Comparison of ENCODE assay signal across 8 mouse cellular contexts in genomic region chr4:100095685-100096595, GRCm38 (mm10). TPM values are rescaled to one million over a fixed set of nuclear protein-coding genes. Genes with fewer than 3 reads are reported as not detected.
DNase-seq lines count a peak whose midpoint lies in the region; ATAC-seq and TF ChIP-seq lines count a peak whose summit lies in the region.

TSS of gene Ror1 (plus strand) at chr4:100095791.

- H3K27me3 ChIP-seq in forebrain, embryonic 13.5 days = peaks cover 26% of the 10 kb centered on the region
- H3K27me3 ChIP-seq in heart, postnatal 0 days (ENCODE audit: control insufficient read depth, insufficient read depth, low read length) = no peaks in the 10 kb centered on the region
- H3K27me3 ChIP-seq in liver, embryonic 12.5 days (replicated peaks) = peaks cover 59% of the 10 kb centered on the region
- H3K27me3 ChIP-seq in stomach, embryonic 16.5 days (ENCODE audit: control insufficient read depth, insufficient read depth, low read length) = no peaks in the 10 kb centered on the region

- H3K4me2 ChIP-seq in forebrain, embryonic 13.5 days = peak within 1 kb of the TSS; percentile 98
- peak within 1 kb of the TSS; percentile 78 for H3K4me2 ChIP-seq in heart, postnatal 0 days (ENCODE audit: low read depth, low read length)
- H3K4me2 ChIP-seq in liver, embryonic 12.5 days = peak within 1 kb of the TSS; percentile 73
- H3K4me2 ChIP-seq in stomach, embryonic 16.5 days (ENCODE audit: low read depth, low read length) = peak within 1 kb of the TSS; percentile 71

- peak; percentile 86 for TF ChIP-seq CTCF in heart, postnatal 0 days (IDR thresholded peaks at IDR 0.05; ENCODE audit: low read depth)

- WGBS in forebrain, embryonic 13.5 days = under 1% methylated on average over 68 of the region's 76 CpGs
- WGBS in heart, postnatal 0 days = under 1% methylated on average over 52 of the region's 76 CpGs
- WGBS in liver, embryonic 12.5 days (ENCODE audit: insufficient replicate concordance) = under 1% methylated on average over 76 of the region's 76 CpGs
- WGBS in stomach, embryonic 16.5 days = under 1% methylated on average over 66 of the region's 76 CpGs

- ATAC-seq in forebrain, embryonic 13.5 days = peak; percentile 94
- peak; percentile 88 for ATAC-seq in heart, postnatal 0 days (ENCODE audit: insufficient read depth, low read depth)
- peak; percentile 65 for ATAC-seq in liver, embryonic 12.5 days
- peak; percentile 89 for ATAC-seq in stomach, embryonic 16.5 days (ENCODE audit: insufficient read depth, low FRiP score)

- peak within 1 kb of the TSS; percentile 63 for H3K4me3 ChIP-seq in forebrain, embryonic 13.5 days
- peak within 1 kb of the TSS; percentile 81 for H3K4me3 ChIP-seq in heart, postnatal 0 days (ENCODE audit: low read depth, low read length)
- peak within 1 kb of the TSS; percentile 58 for H3K4me3 ChIP-seq in liver, embryonic 12.5 days
- peak within 1 kb of the TSS; percentile 66 for H3K4me3 ChIP-seq in stomach, embryonic 16.5 days (replicated peaks; ENCODE audit: low read length)

- no peak within 1 kb of the TSS; the same call in 1 of the 2 replicates for H3K27ac ChIP-seq in forebrain, embryonic 13.5 days
- peak within 1 kb of the TSS; percentile 90 for H3K27ac ChIP-seq in heart, postnatal 0 days (ENCODE audit: low read depth)
- H3K27ac ChIP-seq in liver, embryonic 12.5 days = peak within 1 kb of the TSS; percentile 27; the same call in 1 of the 2 replicates
- H3K27ac ChIP-seq in stomach, embryonic 16.5 days (ENCODE audit: low read length) = peak within 1 kb of the TSS; percentile 89

- no peak for TF ChIP-seq EP300 in heart, postnatal 0 days (IDR thresholded peaks at IDR 0.05; ENCODE audit: low read depth)

- H3K9ac ChIP-seq in forebrain, embryonic 13.5 days = peak within 1 kb of the TSS; percentile 72
- peak within 1 kb of the TSS; percentile 79 for H3K9ac ChIP-seq in heart, postnatal 0 days (replicated peaks; ENCODE audit: low read depth, low read length)
- peak within 1 kb of the TSS; percentile 52 for H3K9ac ChIP-seq in liver, embryonic 12.5 days
- peak within 1 kb of the TSS; percentile 86 for H3K9ac ChIP-seq in stomach, embryonic 16.5 days (ENCODE audit: low read length)

- no peaks in the 10 kb centered on the region for H3K36me3 ChIP-seq in forebrain, embryonic 13.5 days (ENCODE audit: poor library complexity, severe bottlenecking)
- no peaks in the 10 kb centered on the region for H3K36me3 ChIP-seq in heart, postnatal 0 days (replicated peaks; ENCODE audit: control insufficient read depth, insufficient read depth, low read length)
- H3K36me3 ChIP-seq in liver, embryonic 12.5 days = no peaks in the 10 kb centered on the region
- no peaks in the 10 kb centered on the region for H3K36me3 ChIP-seq in stomach, embryonic 16.5 days (ENCODE audit: control insufficient read depth, insufficient read depth, low read length)

- peaks cover 9% of the 10 kb centered on the region for H3K4me1 ChIP-seq in forebrain, embryonic 13.5 days
- H3K4me1 ChIP-seq in heart, postnatal 0 days (ENCODE audit: control insufficient read depth, insufficient read depth) = peaks cover 16% of the 10 kb centered on the region
- H3K4me1 ChIP-seq in liver, embryonic 12.5 days = no peaks in the 10 kb centered on the region
- H3K4me1 ChIP-seq in stomach, embryonic 16.5 days (ENCODE audit: control insufficient read depth, insufficient read depth, low read length) = peaks cover 9% of the 10 kb centered on the region

- peak; percentile 45 for DNase-seq in CD4-positive, CD25-positive, alpha-beta regulatory T cell, adult 2 months (ENCODE audit: low read depth, low spot score)
- DNase-seq in c-Kit-positive CD71-positive TER-119-negative erythroid progenitor cells, embryonic 14.5 days (ENCODE audit: low read depth) = peak; percentile 11
- DNase-seq in heart, postnatal 0 days (ENCODE audit: low spot score) = peak; percentile 90
- peak; percentile 92 for DNase-seq in kidney, postnatal 25 days
- peak; percentile 96 for DNase-seq in neural tube, embryonic 10.5 days (ENCODE audit: extremely low spot score, low spot score)

- no peaks in the 10 kb centered on the region for H3K9me3 ChIP-seq in forebrain, embryonic 13.5 days (replicated peaks)
- no peaks in the 10 kb centered on the region for H3K9me3 ChIP-seq in heart, postnatal 0 days (replicated peaks; ENCODE audit: control insufficient read depth, low read length)
- no peaks in the 10 kb centered on the region for H3K9me3 ChIP-seq in liver, embryonic 12.5 days (replicated peaks)
- H3K9me3 ChIP-seq in stomach, embryonic 16.5 days (replicated peaks; ENCODE audit: control insufficient read depth, low read length) = no peaks in the 10 kb centered on the region

RNA-seq across cellular contexts. Expression of gene Ror1, which starts in this region (rescaled TPM):
- 0.76 and 0.84 TPM in 2 replicates for polyA plus RNA-seq in forebrain, embryonic 13.5 days (2015; fragmentation: Nextera tagmentation; extraction: Ambion mirVana)
- total RNA-seq in heart, postnatal 0 days (2014; rRNA removed; ENCODE audit: low replicate concordance) = 17.5 and 31.3 TPM in 2 replicates
- polyA plus RNA-seq in heart, postnatal 0 days (2015; fragmentation: Nextera tagmentation; extraction: Ambion mirVana) = 8.6 and 10.3 TPM in 2 replicates
- 1.4 TPM in 2 replicates for polyA plus RNA-seq in liver, embryonic 12.5 days (2016; fragmentation: Nextera tagmentation; extraction: Ambion mirVana)
- polyA plus RNA-seq in stomach, embryonic 16.5 days (2015; fragmentation: Nextera tagmentation; extraction: Ambion mirVana) = 5.5 and 6.4 TPM in 2 replicates

Comparison
In these comparisons a context has a peak if more than half of its experiments do, and no peak if none do; other contexts are left out.
1. Peak in ATAC-seq, H3K4me3 ChIP-seq, H3K9ac ChIP-seq and H3K4me2 ChIP-seq in forebrain, embryonic 13.5 days; RNA of the gene not detected or under 1 TPM.
2. DNase-seq: peak in every context shown above with its lines; median percentile 96 in neural tube, embryonic 10.5 days; 92 in kidney, postnatal 25 days; 90 in heart, postnatal 0 days; 45 in CD4-positive, CD25-positive, alpha-beta regulatory T cell, adult 2 months; 11 in c-Kit-positive CD71-positive TER-119-negative erythroid progenitor cells, embryonic 14.5 days.